Mouse (Mus musculus) spleen, adult 12 weeks (tissue): ENCODE measurements around the gene Ccdc148.

Experiments used
- DNase-seq: peaks from one replicate; pipeline ENCODE4 v3.0.0; 2022; ENCODE audit warnings: low spot score

Ccdc148 gene

GRCm38 (mm10) chr2:58906814-58907516 lies 253.5 kb downstream of the Ccdc148 start:
- no peak for DNase-seq

- no peak for DNase-seq
These were observed 255.4 kb downstream of the Ccdc148 start for GRCm38 (mm10) chr2:58905057-58905456.

GRCm38 (mm10) chr2:58879876-58880275 lies 280.6 kb downstream of the Ccdc148 start:
- DNase-seq, result no peak

- DNase-seq, result no peak
These were observed 301.3 kb downstream of the Ccdc148 start, which contains the start of gene Gm11099 for GRCm38 (mm10) chr2:58859134-58859533. TSS of gene Gm11099 (plus strand) at chr2:58859434.

GRCm38 (mm10) chr2:58844499-58844898 lies 316.0 kb downstream of the Ccdc148 start:
- DNase-seq, result no peak

- no peak for DNase-seq
These were observed 318.0 kb downstream of the Ccdc148 start for GRCm38 (mm10) chr2:58842443-58842842.

- DNase-seq, result no peak
These were observed 319.5 kb downstream of the Ccdc148 start for GRCm38 (mm10) chr2:58841021-58841420.

GRCm38 (mm10) chr2:58832253-58832980 lies 328.1 kb downstream of the Ccdc148 start:
- DNase-seq, result no peak

GRCm38 (mm10) chr2:58829981-58830742 lies 330.3 kb downstream of the Ccdc148 start:
- no peak for DNase-seq

- DNase-seq, result no peak
These were observed 331.4 kb downstream of the Ccdc148 start for GRCm38 (mm10) chr2:58828910-58829600.

- no peak for DNase-seq
These were observed 347.5 kb downstream of the Ccdc148 start for GRCm38 (mm10) chr2:58812941-58813340.

GRCm38 (mm10) chr2:58799623-58800022 lies 360.9 kb downstream of the Ccdc148 start:
- no peak for DNase-seq

GRCm38 (mm10) chr2:58799126-58799525 lies 361.4 kb downstream of the Ccdc148 start:
- DNase-seq, result no peak

GRCm38 (mm10) chr2:58797506-58797905 lies 363.0 kb downstream of the Ccdc148 start:
- DNase-seq, result no peak

- no peak for DNase-seq
These were observed 365.1 kb downstream of the Ccdc148 start for GRCm38 (mm10) chr2:58795432-58795831.

GRCm38 (mm10) chr2:58794489-58794888 lies 366.0 kb downstream of the Ccdc148 start:
- no peak for DNase-seq

GRCm38 (mm10) chr2:58790361-58790760 lies 370.1 kb downstream of the Ccdc148 start:
- no peak for DNase-seq

GRCm38 (mm10) chr2:58789934-58790333 lies 370.5 kb downstream of the Ccdc148 start:
- no peak for DNase-seq

- DNase-seq, result no peak
These were observed 373.1 kb downstream of the Ccdc148 start for GRCm38 (mm10) chr2:58787360-58787759.

- DNase-seq, result no peak
These were observed 373.8 kb downstream of the Ccdc148 start for GRCm38 (mm10) chr2:58786681-58787080.

- no peak for DNase-seq
These were observed 374.3 kb downstream of the Ccdc148 start for GRCm38 (mm10) chr2:58786177-58786576.

GRCm38 (mm10) chr2:58783526-58783925 lies 377.0 kb downstream of the Ccdc148 start:
- DNase-seq, result no peak
